Mouse (Mus musculus) kidney, postnatal 25 days (tissue): Measurements from ENCODE around the gene Gm11567.
"Not testable (repeated sequence)": the region's sequence is repeated elsewhere in the genome, so short reads cannot be mapped to it uniquely, and the experiment has no call there.

Experiments used
- DNase-seq, 2 experiments: peaks; one replicate each; pipeline ENCODE4 v3.0.0; 2021; ENCODE audit warnings: mixed read lengths in 2 of 2

Gm11567 gene

DNA sequence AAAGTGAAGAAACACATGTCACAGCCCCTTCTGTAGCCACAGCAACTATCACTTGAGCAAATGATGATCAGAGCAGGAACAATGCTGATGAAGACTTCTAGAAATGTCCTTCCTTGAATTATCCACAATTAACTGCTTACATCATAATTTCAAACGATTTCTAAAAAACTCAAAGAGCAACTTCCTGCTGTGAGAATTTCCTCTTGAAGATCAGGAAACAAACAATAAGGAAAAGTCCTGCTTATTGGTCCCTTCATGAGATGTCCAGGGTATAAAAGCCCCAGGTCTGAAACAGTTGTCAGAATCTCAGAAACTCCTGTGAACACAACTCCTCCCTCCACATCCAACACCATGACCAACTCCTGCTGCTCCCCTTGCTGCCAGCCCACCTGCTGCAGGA is at the start of gene Gm11567:
TSS of gene Gm11567 (plus strand) at position 301 of the 400 bp plus-strand sequence.
- not testable (repeated sequence) for DNase-seq

DNA sequence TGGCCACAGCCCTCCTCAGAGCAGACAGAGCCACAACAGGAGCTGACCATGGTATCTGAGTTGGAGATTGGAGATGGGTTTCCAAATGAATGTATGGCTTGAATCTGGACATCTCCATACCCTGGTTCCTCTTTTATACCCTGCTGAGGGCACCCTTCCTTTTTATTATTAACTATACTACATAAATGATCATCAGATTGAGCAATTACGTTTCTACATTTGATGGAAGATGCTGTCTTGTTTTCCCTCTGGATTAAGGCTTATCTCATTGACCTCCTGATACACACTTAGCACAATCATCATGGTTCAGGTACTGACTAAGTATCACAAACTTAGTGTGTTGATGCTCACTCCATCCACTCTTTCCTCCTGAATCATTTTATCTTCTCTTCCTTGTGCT is 41.0 kb upstream of the Gm11567 start, which contains the start of gene 2300003K06Rik:
TSS of gene 2300003K06Rik (minus strand) at position 101 of the 400 bp plus-strand sequence.
- DNase-seq = no peak

DNA sequence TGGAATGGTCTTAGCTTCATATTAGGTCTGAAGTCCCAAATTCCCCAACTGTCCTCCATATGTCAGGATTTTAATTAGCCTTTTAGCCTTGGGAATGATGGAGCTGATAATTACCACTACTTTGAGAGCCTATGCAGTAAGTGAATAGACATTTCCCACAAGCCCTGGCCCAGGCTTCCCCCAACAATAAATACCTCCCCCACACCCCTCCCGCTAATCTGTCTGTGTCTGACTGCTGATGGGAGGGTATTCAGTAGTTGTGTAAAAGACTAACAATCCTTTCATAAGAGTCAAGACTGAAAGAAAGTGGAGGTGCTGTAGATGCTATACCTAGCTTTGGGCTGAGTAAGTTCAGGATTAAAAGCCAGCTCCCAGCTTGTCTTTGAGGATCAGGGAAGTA is 36.8 kb upstream of the Gm11567 start:
- DNase-seq = no peak

DNA sequence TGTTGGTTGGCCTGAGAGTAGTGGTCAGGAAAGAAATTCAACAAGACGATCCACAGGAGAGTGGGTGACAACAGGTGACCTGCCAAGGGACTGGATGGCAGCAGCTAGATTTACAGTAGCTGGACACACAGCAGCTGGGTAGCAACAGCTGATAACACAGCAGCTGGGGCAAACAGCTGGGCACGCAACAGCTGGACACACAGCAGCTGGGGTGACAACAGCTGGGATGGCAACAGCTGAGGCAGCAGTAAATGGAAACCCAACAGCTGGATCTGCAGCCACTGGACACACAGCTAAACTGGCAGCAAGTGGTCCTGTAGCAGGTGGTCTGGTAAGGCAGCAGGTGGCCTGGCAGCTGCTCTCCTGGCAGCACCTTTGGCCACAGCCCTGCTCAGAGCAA is 32.2 kb upstream of the Gm11567 start:
- DNase-seq = no peak

DNA sequence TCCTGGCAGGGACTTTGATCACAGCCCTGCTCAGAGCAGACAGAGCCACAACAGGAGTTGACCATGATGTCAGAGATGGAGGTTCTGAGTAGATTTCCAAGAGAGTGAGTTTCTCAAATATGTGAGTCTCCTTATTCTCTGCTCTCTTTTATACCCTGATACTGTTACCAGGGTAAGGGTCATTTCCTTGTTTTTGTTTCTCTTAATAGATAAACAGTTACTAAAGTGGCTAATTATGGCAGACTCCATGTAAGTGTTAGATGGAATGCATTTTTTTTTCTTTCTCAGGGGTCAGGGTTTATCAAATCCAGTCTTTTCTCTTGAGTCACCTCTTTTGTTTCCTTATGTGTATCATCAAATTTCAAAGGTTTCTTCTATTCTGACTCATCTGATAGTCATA is 27.5 kb upstream of the Gm11567 start, which contains the start of gene Krtap4-16:
TSS of gene Krtap4-16 (minus strand) at position 101 of the 400 bp plus-strand sequence.
- DNase-seq = no peak

DNA sequence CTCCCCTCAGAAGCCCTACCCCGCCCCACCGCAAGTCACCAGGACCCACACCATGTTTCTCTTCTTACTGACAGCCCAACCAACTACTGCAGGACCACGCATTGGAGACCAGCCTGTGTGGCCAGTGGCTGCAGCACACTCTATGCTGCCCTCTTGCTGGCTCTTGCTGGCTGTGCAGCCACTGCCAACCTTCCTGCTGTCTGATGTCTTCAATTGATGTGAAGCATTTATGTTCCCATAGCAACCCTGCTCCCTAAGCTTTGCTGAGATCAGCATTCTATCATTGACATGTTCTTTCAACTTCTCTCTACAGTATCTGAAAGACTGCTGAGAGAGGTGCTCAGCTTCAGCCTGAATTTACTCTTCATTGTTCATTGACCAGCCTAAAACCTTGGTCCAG is 24.9 kb upstream of the Gm11567 start:
- DNase-seq = no peak

DNA sequence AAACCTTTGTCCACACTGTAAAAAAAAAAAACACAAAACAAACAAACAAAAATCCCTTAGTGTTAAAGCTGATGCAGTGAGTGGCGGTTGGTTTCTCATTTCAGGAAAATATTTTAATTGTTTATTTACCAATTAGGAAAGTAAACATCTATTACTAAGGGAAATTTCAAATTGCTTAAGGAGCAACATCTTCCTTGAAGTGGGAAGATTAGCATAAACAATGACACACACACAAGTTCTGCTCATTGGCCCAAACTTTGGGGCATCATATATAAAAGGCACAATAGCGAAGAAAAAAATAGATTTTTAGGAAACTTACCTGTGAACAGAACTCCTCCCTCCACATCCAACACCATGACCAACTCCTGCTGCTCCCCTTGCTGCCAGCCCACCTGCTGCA is 21.4 kb upstream of the Gm11567 start, which contains the start of gene Gm11568:
TSS of gene Gm11568 (plus strand) at position 301 of the 400 bp plus-strand sequence.
- no peak for DNase-seq

DNA sequence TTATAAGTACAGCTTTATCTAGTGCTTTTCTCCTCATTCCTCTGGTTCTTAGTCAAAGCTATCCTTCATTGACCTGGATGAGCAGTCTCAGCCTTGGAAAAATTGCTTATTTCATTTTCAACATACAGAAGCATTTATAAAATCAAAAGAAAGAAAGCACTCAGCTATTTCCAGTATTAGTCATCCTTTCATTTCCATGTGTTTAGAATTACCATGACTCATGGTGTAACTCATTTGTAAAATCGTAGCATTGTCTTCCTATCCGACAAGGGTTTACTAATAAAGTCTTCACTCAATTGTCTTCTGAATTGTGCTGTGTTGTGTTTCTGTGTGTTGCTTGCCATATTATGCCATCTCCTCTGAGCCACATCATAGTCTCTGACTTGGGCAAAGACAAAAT is 20.2 kb upstream of the Gm11567 start:
- DNase-seq = no peak

DNA sequence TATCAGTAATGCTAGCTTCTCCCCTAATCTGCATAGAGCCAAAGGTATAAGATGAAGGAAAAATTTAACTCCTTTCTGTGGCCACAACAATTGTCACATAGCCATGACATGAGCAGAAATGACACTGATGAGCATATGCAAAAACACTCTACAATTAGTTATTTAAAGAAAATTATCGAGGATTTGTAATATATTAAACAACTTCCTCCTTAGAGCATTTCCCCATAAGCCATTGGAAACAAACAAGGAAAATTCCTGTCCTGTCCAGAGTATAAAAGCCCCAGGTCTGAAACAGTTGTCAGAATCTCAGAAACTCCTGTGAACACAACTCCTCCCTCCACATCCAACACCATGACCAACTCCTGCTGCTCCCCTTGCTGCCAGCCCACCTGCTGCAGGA is 14.8 kb upstream of the Gm11567 start, which contains the start of gene Gm11559:
TSS of gene Gm11559 (plus strand) at position 301 of the 400 bp plus-strand sequence.
- DNase-seq = not testable (repeated sequence)

DNA sequence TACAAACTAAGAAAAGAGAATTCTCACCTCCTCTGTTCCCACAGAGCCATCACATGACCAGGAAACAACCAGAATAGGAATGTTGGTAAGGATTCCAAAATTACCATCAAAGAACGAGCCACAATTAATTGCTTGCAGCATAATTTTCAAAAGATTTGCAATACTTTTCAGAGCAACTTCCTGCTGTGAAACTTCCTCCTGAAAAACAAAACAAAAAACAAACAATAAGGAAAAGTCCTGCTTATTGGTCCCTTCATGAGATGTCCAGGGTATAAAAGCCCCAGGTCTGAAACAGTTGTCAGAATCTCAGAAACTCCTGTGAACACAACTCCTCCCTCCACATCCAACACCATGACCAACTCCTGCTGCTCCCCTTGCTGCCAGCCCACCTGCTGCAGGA is 5.9 kb upstream of the Gm11567 start, which contains the start of gene Krtap9-1:
TSS of gene Krtap9-1 (plus strand) at position 301 of the 400 bp plus-strand sequence.
- DNase-seq = not testable (repeated sequence)

DNA sequence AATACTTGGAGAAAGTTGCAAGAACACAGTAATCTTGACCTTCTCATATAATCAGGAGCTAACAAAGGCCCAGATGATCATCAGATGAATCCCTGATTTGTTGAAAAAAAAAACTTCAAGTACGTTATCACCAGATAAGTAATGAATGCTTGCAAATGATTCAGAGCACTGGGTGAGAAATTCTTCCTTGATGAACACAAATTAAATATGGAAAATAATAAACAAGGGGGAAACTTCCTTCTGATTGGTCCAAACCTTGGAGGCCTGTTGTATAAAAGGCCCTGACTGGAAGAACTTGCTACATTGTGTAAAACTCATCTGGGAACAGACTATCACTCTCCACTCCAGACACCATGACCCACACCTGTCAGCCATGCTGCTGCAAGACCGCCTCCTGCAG is 28.6 kb downstream of the Gm11567 start, which contains the start of gene Krtap31-1:
TSS of gene Krtap31-1 (plus strand) at position 301 of the 400 bp plus-strand sequence.
- no peak for DNase-seq

DNA sequence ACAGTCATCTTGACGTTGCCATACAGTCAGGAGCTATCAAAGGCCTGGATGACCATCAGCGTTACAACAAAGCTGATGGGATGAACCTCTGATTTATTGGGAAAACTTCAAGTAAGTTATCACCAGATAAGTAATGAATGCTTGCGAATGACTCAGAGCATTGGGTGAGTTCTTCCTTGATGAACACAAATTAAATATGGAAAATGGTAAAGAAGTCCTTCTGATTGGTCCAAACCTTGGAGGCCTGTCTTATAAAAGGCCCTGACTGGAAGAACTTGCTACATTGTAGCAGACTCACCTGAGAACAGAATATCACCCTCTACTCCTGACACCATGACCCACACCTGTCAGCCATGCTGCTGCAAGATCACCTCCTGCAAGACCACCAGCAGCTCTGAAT is 35.5 kb downstream of the Gm11567 start, which contains the start of gene Gm11565:
TSS of gene Gm11565 (plus strand) at position 301 of the 400 bp plus-strand sequence.
- no peak for DNase-seq
